Mouse (Mus musculus): ENCODE data around the gene Zfp146.
"Not testable (repeated sequence)": the region's sequence is repeated elsewhere in the genome, so short reads cannot be mapped to it uniquely, and the experiment has no call there.

DNA sequence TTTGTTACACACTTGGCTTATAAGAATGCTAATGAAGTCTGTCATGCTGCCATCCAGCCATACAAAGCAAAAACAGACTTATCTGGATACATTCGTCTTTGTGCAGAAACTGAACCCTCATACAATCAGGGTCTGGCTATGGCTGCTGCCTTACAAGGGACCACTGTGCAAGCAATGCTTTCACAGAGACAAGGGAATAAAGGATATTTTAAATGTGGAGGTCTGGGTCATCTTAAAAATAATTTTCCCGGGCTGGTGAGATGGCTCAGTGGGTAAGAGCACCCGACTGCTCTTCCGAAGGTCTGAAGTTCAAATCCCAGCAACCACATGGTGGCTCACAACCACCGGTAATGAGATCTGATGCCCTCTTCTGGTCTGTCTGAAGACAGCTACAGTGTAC, 36.8 kb upstream of the Zfp146 start:
- TF ChIP-seq CTCF (IDR thresholded peaks at IDR 0.05; ENCODE audit: extremely low read depth, insufficient read depth, insufficient read length, insufficient replicate concordance); POLR2A (IDR thresholded peaks at IDR 0.05; ENCODE audit: low read depth, low read length): not testable (repeated sequence)

Data from spleen, adult 2 months (tissue).